13 mouse cellular contexts compared by ENCODE assay signal in the genomic region with DNA sequence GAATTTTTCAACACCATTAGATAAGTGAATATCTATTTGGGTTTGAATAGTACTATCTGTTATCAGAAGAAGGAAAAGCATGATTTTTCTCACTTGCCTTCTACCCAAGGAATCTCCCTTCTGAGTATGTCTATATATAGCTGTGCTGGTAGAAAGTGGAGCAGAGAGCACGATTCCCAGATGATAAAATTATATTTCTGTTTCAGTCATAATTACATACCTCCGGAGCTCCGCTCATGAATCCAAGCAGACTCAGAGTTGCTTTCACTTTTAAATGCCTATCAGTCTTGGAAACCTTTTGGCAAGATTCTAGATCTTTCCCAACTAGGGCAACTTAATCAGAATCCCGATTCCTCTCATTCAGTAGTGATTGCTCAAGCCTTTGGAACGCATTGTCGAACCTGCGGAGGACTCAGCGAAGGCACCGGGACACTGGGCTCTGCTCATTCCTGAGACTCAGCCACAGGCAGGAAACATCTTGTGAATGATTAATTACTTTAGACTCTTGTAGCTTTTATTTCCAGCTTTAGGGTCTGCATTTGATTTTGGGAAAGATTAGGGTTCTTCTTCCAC. TPM values are rescaled to one million over a fixed set of nuclear protein-coding genes. Genes with fewer than 3 reads are reported as not detected.
DNase-seq lines count a peak whose midpoint lies in the region; TF ChIP-seq lines count a peak whose summit lies in the region.
"Had no signal": no experiment of that assay in that cellular context is flagged by ENCODE, and none has a peak within 500 bp of the region (broad histone marks: within the 10 kb centered on the region; RNA-seq: fewer than 3 reads in every experiment).

No protein-coding gene starts in this region.

- H3K27ac ChIP-seq in heart, adult 2 months: no peak overlapping the region
- H3K27ac ChIP-seq: hindbrain, embryonic 14.5 days; liver, embryonic 13.5 days had no signal

- DNase-seq in heart, adult 2 months: no peak
- no peak for DNase-seq in heart, postnatal 36 days
- DNase-seq in lung, postnatal 25 days (ENCODE audit: low spot score): peak; percentile 24
- no peak for DNase-seq in lung, adult 2 months
- peak; percentile 8 for DNase-seq in fibroblast of lung, adult 2 months (ENCODE audit: low read depth)
- DNase-seq in thymus, postnatal 36 days: no peak
- no peak for DNase-seq in kidney, adult 11 months
- DNase-seq: gastrocnemius, postnatal 10 days; kidney, postnatal 10 days; liver, embryonic 13.5 days had no signal

- H3K4me3 ChIP-seq in heart, adult 2 months: peak overlapping the region; percentile 21
- H3K4me3 ChIP-seq in lung, adult 2 months (replicated peaks; ENCODE audit: extremely low read depth, low read depth, low read length): no peak overlapping the region
- H3K4me3 ChIP-seq in myocyte: no peak overlapping the region
- H3K4me3 ChIP-seq: liver, embryonic 13.5 days had no signal

- H3K4me1 ChIP-seq in heart, adult 2 months (ENCODE audit: control insufficient read depth, insufficient read depth, low read length): no peaks in the 10 kb centered on the region
- H3K4me1 ChIP-seq in lung, adult 2 months (ENCODE audit: control insufficient read depth, insufficient read depth, low read length): no peaks in the 10 kb centered on the region
- H3K4me1 ChIP-seq: liver, embryonic 13.5 days had no signal

- TF ChIP-seq CTCF in heart, adult 2 months (IDR thresholded peaks at IDR 0.05): no peak
- no peak for TF ChIP-seq CTCF in lung, adult 2 months (IDR thresholded peaks at IDR 0.05; ENCODE audit: insufficient read depth, low read length)

- H3K4me2 ChIP-seq in myocyte (ENCODE audit: low read depth): peak overlapping the region; percentile 21
- H3K4me2 ChIP-seq: hindbrain, embryonic 14.5 days; liver, embryonic 13.5 days had no signal

- no peak overlapping the region for H3ac ChIP-seq in myocyte (ENCODE audit: control insufficient read depth, insufficient read length)

- 42% methylated on average over 9 of the region's 9 CpGs for WGBS in heart, adult 2 months
- WGBS in lung, adult 2 months: 50% methylated on average over 9 of the region's 9 CpGs

- no peaks in the 10 kb centered on the region for H3K79me2 ChIP-seq in heart, adult 2 months (replicated peaks; ENCODE audit: control insufficient read depth, insufficient read depth, low read length)
- no peaks in the 10 kb centered on the region for H3K79me2 ChIP-seq in myocyte (ENCODE audit: control insufficient read depth, insufficient read depth)

- no peak for TF ChIP-seq POLR2A in heart, adult 2 months (IDR thresholded peaks at IDR 0.05; ENCODE audit: insufficient read depth, low read depth, low read length)
- no peak for TF ChIP-seq POLR2A in lung, adult 2 months (IDR thresholded peaks at IDR 0.05; ENCODE audit: borderline replicate concordance, extremely low read depth, low read depth, low read length)
- TF ChIP-seq POLR2A in myocyte (IDR thresholded peaks at IDR 0.05; ENCODE audit: insufficient read length, low read depth): no peak

- intact Hi-C loops in heart, adult 2 months (cut with DNase I): no loop called here
- intact Hi-C loops in heart, postnatal 36 days (cut with DNase I): no loop called here

- no peaks in the 10 kb centered on the region for H3K36me3 ChIP-seq in heart, adult 2 months (ENCODE audit: control insufficient read depth, insufficient read depth, low read length)
- H3K36me3 ChIP-seq in myocyte (ENCODE audit: control insufficient read depth, insufficient read depth): no peaks in the 10 kb centered on the region
- H3K36me3 ChIP-seq: liver, embryonic 13.5 days had no signal

- no peaks in the 10 kb centered on the region for H3K27me3 ChIP-seq in heart, adult 2 months (ENCODE audit: control insufficient read depth, insufficient read depth, low read length)
- no peaks in the 10 kb centered on the region for H3K27me3 ChIP-seq in myocyte (ENCODE audit: control insufficient read depth, insufficient read depth, insufficient read length)
- H3K27me3 ChIP-seq: liver, embryonic 13.5 days had no signal

- no peak overlapping the region for H3K9ac ChIP-seq in heart, adult 2 months (ENCODE audit: low read depth, low read length)
- H3K9ac ChIP-seq: hindbrain, embryonic 14.5 days; liver, embryonic 13.5 days had no signal

- no peak for TF ChIP-seq EP300 in heart, adult 2 months (IDR thresholded peaks at IDR 0.05; ENCODE audit: insufficient read depth, low read depth, low read length)

TF ChIP-seq in myocyte, 11 proteins besides CTCF, POLR2A, EP300 and RAD21:
- TF ChIP-seq USF1 (IDR thresholded peaks at IDR 0.05; ENCODE audit: low read depth): no peak
- TF ChIP-seq SRF (IDR thresholded peaks at IDR 0.05; ENCODE audit: control insufficient read depth, insufficient read length, low read depth): no peak
- no peak for TF ChIP-seq TCF3 (IDR thresholded peaks at IDR 0.05; ENCODE audit: insufficient read length, low read depth)
- no peak for TF ChIP-seq REST (IDR thresholded peaks at IDR 0.05; ENCODE audit: insufficient read depth, insufficient read length)
- TF ChIP-seq MYOD1 (IDR thresholded peaks at IDR 0.05; ENCODE audit: control insufficient read depth in 1 of 3, insufficient read length in 2 of 3, low read depth in 2 of 3): no peak
- TF ChIP-seq MYOG (IDR thresholded peaks at IDR 0.05; ENCODE audit: control insufficient read depth in 1 of 3, insufficient read depth in 1 of 3, insufficient read length in 2 of 3, low read depth in 2 of 3): no peak
- no peak for TF ChIP-seq MAX (IDR thresholded peaks at IDR 0.05; ENCODE audit: low read depth)
- TF ChIP-seq CEBPB (IDR thresholded peaks at IDR 0.05; ENCODE audit: insufficient read depth, poor library complexity, severe bottlenecking): no peak
- no peak for TF ChIP-seq TCF12 (IDR thresholded peaks at IDR 0.05; ENCODE audit: insufficient read depth, poor library complexity, severe bottlenecking)
- TF ChIP-seq POLR2AphosphoS2 (IDR thresholded peaks at IDR 0.05; ENCODE audit: insufficient read length, low read depth): no peak
- no peak for TF ChIP-seq E2F4 (IDR thresholded peaks at IDR 0.05; ENCODE audit: insufficient read depth)

RNA-seq across cellular contexts. Expression of gene Spon1, which starts 27.9 kb away (rescaled TPM):
- 10 to 100 TPM; 11.5 to 11.8 TPM for total RNA-seq in heart, adult 2 months (2021)
- 8.3 and 10.4 TPM in 2 replicates for polyA plus RNA-seq in heart, adult 2 months (2012; rRNA removed)
- total RNA-seq in heart, postnatal 36 days (2021): 10 to 100 TPM; 11.9 to 16.1 TPM
- 70.0 and 86.6 TPM in 2 replicates for polyA plus RNA-seq in lung, adult 2 months (2012; rRNA removed)
- polyA plus RNA-seq in myocyte (2012; fragmentation: generic; extraction: Trizol): 0.04 TPM
- total RNA-seq: common myeloid progenitor, adult 5-6 weeks had no signal

Comparison
In these comparisons a context has a peak if more than half of its experiments do, and no peak if none do; other contexts are left out.
1. DNase-seq: peak in lung, postnatal 25 days (single experiment) and fibroblast of lung, adult 2 months (single experiment); none in heart, adult 2 months (0 of 2), heart, postnatal 36 days (0 of 2), lung, adult 2 months (single experiment), thymus, postnatal 36 days (0 of 2) and kidney, adult 11 months (single experiment).